Mouse (Mus musculus) gastrocnemius, postnatal 14 days (tissue): ENCODE measurements around the gene Aspg. TPM values are rescaled to one million over a fixed set of nuclear protein-coding genes. Genes with fewer than 3 reads are reported as not detected.

Experiments used
- DNase-seq: peaks from one replicate; pipeline ENCODE4 v3.0.0; 2021; ENCODE audit warnings: mixed read lengths
- intact Hi-C: fragments of 180-260 bp; cut with DNase I; formaldehyde crosslinking; loops from one replicate; pipeline ENCODE4 v1.15.1; 2025; ENCODE audit warnings: low total_unique reads
- microRNA-seq, 2 experiments: library from miRNA; unstranded; fragments of <30 nt; microRNA quantifications; one replicate each; pipeline ENCODE4 v1.2.0; 2021
- total RNA-seq, 2 experiments: library from RNA; stranded (reverse); gene quantifications; 2 replicates each; pipeline ENCODE4 v1.2.3; 2021

The Aspg gene
- total RNA-seq, 2 experiments from 2014 or later, result not detected

- intact Hi-C loops, result no loop called here
Measured at GRCm38 (mm10) chr12:112172214-112172613, 65.7 kb downstream of the Aspg start.

More at GRCm38 (mm10) chr12:112172214-112172613, 65.7 kb downstream of the Aspg start:
- DNase-seq, result no peak

Small RNAs within 50 kb of the gene (microRNA-seq; reads per million reads assigned to microRNA genes)
- 83.5 to 201 reads per million in 2 experiments for gene Mir203
- 0 reads per million in 2 experiments for gene Mir3073a
- gene Mir3073b, result 0 reads per million in 2 experiments

Other genes with a start within 250 kb of the Aspg start
- 1 to 10 TPM; 8.5 to 9.0 TPM for gene Ppp1r13b, start 198.6 kb upstream of the Aspg start, total RNA-seq
- 100 to 1,000 TPM; 816 to 919 TPM for gene Atp5mpl, start 139.7 kb upstream of the Aspg start, total RNA-seq
- under 1 TPM; 0.31 to 0.38 TPM for gene Tdrd9, start 135.1 kb upstream of the Aspg start, total RNA-seq
- not detected for gene Rd3l, start 125.4 kb upstream of the Aspg start, total RNA-seq
- gene Kif26a, start 39.5 kb downstream of the Aspg start, total RNA-seq, result 1 to 10 TPM; 8.2 to 8.6 TPM